Comparison of ENCODE assay signal across 23 mouse cellular contexts in the genomic region with DNA sequence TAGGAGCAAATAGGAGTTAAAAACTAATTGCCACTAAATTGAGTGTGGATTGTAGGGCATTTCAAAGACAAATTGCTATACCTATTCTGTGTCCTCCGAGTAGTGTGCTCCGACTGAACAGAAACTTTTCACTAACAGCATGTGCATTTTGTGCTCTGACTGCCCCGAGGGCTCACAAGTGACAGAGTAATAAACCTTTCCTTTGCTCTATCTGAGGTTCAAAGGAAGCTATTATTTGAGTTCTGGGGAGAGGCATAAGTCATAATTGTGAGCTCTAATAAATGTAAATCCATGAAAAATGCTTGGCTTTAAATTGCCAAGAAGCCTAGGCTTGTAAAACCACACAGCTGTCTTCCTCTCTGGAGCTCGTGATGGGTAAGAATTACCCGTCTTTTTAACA.
DNase-seq lines count a peak whose midpoint lies in the region; ATAC-seq and TF ChIP-seq lines count a peak whose summit lies in the region.
"Had no signal": no experiment of that assay in that cellular context is flagged by ENCODE, and none has a peak within 500 bp of the region (broad histone marks: within the 10 kb centered on the region; RNA-seq: fewer than 3 reads in every experiment).

No protein-coding gene starts in this region.

- TF ChIP-seq CTCF in kidney, postnatal 0 days (IDR thresholded peaks at IDR 0.05; ENCODE audit: low read depth), result no peak
- no peak for TF ChIP-seq CTCF in kidney, adult 2 months (conservative IDR thresholded peaks at IDR 0.05; ENCODE audit: insufficient read depth, insufficient read length, low read depth, low read length)

- H3K27me3 ChIP-seq in kidney, postnatal 0 days (ENCODE audit: insufficient read depth, low read length), result no peaks in the 10 kb centered on the region
- H3K27me3 ChIP-seq in kidney, adult 2 months (replicated peaks; ENCODE audit: control insufficient read depth, insufficient read depth, low read length), result no peaks in the 10 kb centered on the region
- no peaks in the 10 kb centered on the region for H3K27me3 ChIP-seq in neural tube, embryonic 13.5 days
- no peaks in the 10 kb centered on the region for H3K27me3 ChIP-seq in limb, embryonic 12.5 days
- H3K27me3 ChIP-seq in stomach, embryonic 15.5 days (replicated peaks), result no peaks in the 10 kb centered on the region
- no peaks in the 10 kb centered on the region for H3K27me3 ChIP-seq in liver, embryonic 12.5 days (replicated peaks)
- H3K27me3 ChIP-seq: heart, embryonic 13.5 days; limb, embryonic 13.5 days; liver, embryonic 15.5 days had no signal

- H3K9me3 ChIP-seq in kidney, postnatal 0 days (replicated peaks; ENCODE audit: low read length), result no peaks in the 10 kb centered on the region
- H3K9me3 ChIP-seq in neural tube, embryonic 13.5 days, result no peaks in the 10 kb centered on the region
- no peaks in the 10 kb centered on the region for H3K9me3 ChIP-seq in limb, embryonic 12.5 days
- no peaks in the 10 kb centered on the region for H3K9me3 ChIP-seq in stomach, embryonic 15.5 days
- no peaks in the 10 kb centered on the region for H3K9me3 ChIP-seq in liver, embryonic 12.5 days (replicated peaks)
- H3K9me3 ChIP-seq: heart, embryonic 13.5 days; limb, embryonic 13.5 days; liver, embryonic 15.5 days had no signal

- 42% methylated on average over 5 of the region's 5 CpGs for WGBS in kidney, postnatal 0 days
- WGBS in kidney, adult 2 months, result 70% methylated on average over 5 of the region's 5 CpGs
- WGBS in neural tube, embryonic 13.5 days, result 15% methylated on average over 5 of the region's 5 CpGs
- 8% methylated on average over 5 of the region's 5 CpGs for WGBS in limb, embryonic 12.5 days
- 36% methylated on average over 5 of the region's 5 CpGs for WGBS in stomach, embryonic 15.5 days
- WGBS in liver, embryonic 12.5 days (ENCODE audit: insufficient replicate concordance), result 60% methylated on average over 5 of the region's 5 CpGs

- H3K4me1 ChIP-seq in kidney, postnatal 0 days (replicated peaks; ENCODE audit: insufficient read depth, low read length), result peaks cover under 1% of the 10 kb centered on the region; the same call in 1 of the 2 replicates
- no peaks in the 10 kb centered on the region for H3K4me1 ChIP-seq in kidney, adult 2 months (ENCODE audit: control insufficient read depth, insufficient read depth, low read length)
- H3K4me1 ChIP-seq in neural tube, embryonic 13.5 days (replicated peaks), result peaks cover 49% of the 10 kb centered on the region
- peaks cover 53% of the 10 kb centered on the region for H3K4me1 ChIP-seq in limb, embryonic 12.5 days (replicated peaks)
- H3K4me1 ChIP-seq in stomach, embryonic 15.5 days, result peaks cover 7% of the 10 kb centered on the region
- H3K4me1 ChIP-seq in liver, embryonic 12.5 days, result no peaks in the 10 kb centered on the region
- H3K4me1 ChIP-seq: liver, embryonic 15.5 days had no signal

- no peak overlapping the region for H3K4me3 ChIP-seq in kidney, postnatal 0 days (replicated peaks; ENCODE audit: low read depth, low read length)
- no peak overlapping the region for H3K4me3 ChIP-seq in kidney, adult 2 months (ENCODE audit: insufficient read depth, low read depth, low read length)
- H3K4me3 ChIP-seq in neural tube, embryonic 13.5 days, result no peak overlapping the region
- no peak overlapping the region for H3K4me3 ChIP-seq in limb, embryonic 12.5 days (replicated peaks)
- no peak overlapping the region for H3K4me3 ChIP-seq in stomach, embryonic 15.5 days (replicated peaks)
- H3K4me3 ChIP-seq in liver, embryonic 12.5 days, result no peak overlapping the region
- H3K4me3 ChIP-seq: heart, embryonic 13.5 days; layer of hippocampus, adult 2 months; limb, embryonic 13.5 days; liver, embryonic 15.5 days had no signal

- H3K9ac ChIP-seq in kidney, postnatal 0 days (ENCODE audit: low read depth, low read length), result no peak overlapping the region
- no peak overlapping the region for H3K9ac ChIP-seq in neural tube, embryonic 13.5 days
- H3K9ac ChIP-seq in limb, embryonic 12.5 days (replicated peaks), result no peak overlapping the region
- no peak overlapping the region for H3K9ac ChIP-seq in stomach, embryonic 15.5 days
- H3K9ac ChIP-seq in liver, embryonic 12.5 days, result no peak overlapping the region
- H3K9ac ChIP-seq: heart, embryonic 13.5 days; limb, embryonic 13.5 days; liver, embryonic 15.5 days had no signal

- no peak for ATAC-seq in kidney, postnatal 0 days (replicated peaks; ENCODE audit: low FRiP score, low read depth)
- no peak for ATAC-seq in neural tube, embryonic 13.5 days (ENCODE audit: low read depth)
- no peak for ATAC-seq in limb, embryonic 12.5 days (ENCODE audit: insufficient number of reproducible peaks, insufficient read depth, low FRiP score, low TSS enrichment, low read depth)
- ATAC-seq in stomach, embryonic 15.5 days (ENCODE audit: insufficient read depth, low FRiP score, low read depth), result no peak
- ATAC-seq in liver, embryonic 12.5 days, result no peak
- ATAC-seq: forebrain, embryonic 16.5 days; lung, postnatal 0 days had no signal

- H3K36me3 ChIP-seq in kidney, postnatal 0 days (ENCODE audit: insufficient read depth, low read length), result no peaks in the 10 kb centered on the region
- H3K36me3 ChIP-seq in kidney, adult 2 months (ENCODE audit: control insufficient read depth, insufficient read depth, low read length), result no peaks in the 10 kb centered on the region
- H3K36me3 ChIP-seq in neural tube, embryonic 13.5 days, result no peaks in the 10 kb centered on the region
- H3K36me3 ChIP-seq in limb, embryonic 12.5 days, result peaks cover 3% of the 10 kb centered on the region; the same call in 1 of the 2 replicates
- no peaks in the 10 kb centered on the region for H3K36me3 ChIP-seq in stomach, embryonic 15.5 days
- H3K36me3 ChIP-seq in liver, embryonic 12.5 days, result no peaks in the 10 kb centered on the region
- H3K36me3 ChIP-seq: heart, embryonic 13.5 days; limb, embryonic 13.5 days; liver, embryonic 15.5 days had no signal

- H3K4me2 ChIP-seq in kidney, postnatal 0 days (ENCODE audit: low read length), result no peak overlapping the region
- H3K4me2 ChIP-seq in neural tube, embryonic 13.5 days, result no peak overlapping the region
- H3K4me2 ChIP-seq in limb, embryonic 12.5 days, result no peak overlapping the region; the same call in 1 of the 2 replicates
- H3K4me2 ChIP-seq in stomach, embryonic 15.5 days, result no peak overlapping the region
- H3K4me2 ChIP-seq in liver, embryonic 12.5 days, result no peak overlapping the region
- H3K4me2 ChIP-seq: heart, embryonic 13.5 days; limb, embryonic 13.5 days; liver, embryonic 15.5 days had no signal

- no peak overlapping the region for H3K27ac ChIP-seq in kidney, postnatal 0 days
- no peak overlapping the region for H3K27ac ChIP-seq in kidney, adult 2 months (ENCODE audit: insufficient read depth, low read depth, low read length)
- peak overlapping the region; percentile 42 for H3K27ac ChIP-seq in neural tube, embryonic 13.5 days (replicated peaks)
- H3K27ac ChIP-seq in limb, embryonic 12.5 days, result peak overlapping the region; percentile 70; the same call in 1 of the 2 replicates
- peak overlapping the region; percentile 31; the same call in 1 of the 2 replicates for H3K27ac ChIP-seq in stomach, embryonic 15.5 days
- no peak overlapping the region for H3K27ac ChIP-seq in liver, embryonic 12.5 days
- H3K27ac ChIP-seq: heart, embryonic 13.5 days; layer of hippocampus, adult 2 months; limb, embryonic 13.5 days; liver, embryonic 15.5 days; macrophage had no signal

- peak; percentile 75 for DNase-seq in kidney, postnatal 0 days (ENCODE audit: low spot score)
- no peak for DNase-seq in kidney, adult 2 months
- no peak for DNase-seq in neural tube, embryonic 10.5 days (ENCODE audit: extremely low spot score, low spot score)
- no peak for DNase-seq in adrenal gland, postnatal 36 days
- DNase-seq: adrenal gland, adult 2 months; cerebellum, adult 8-10 months; gastrocnemius, postnatal 10 days; heart, adult 18-20 months; heart, postnatal 14 days; kidney, postnatal 25 days; right cerebral cortex, postnatal 14 days; thymus, postnatal 25 days had no signal

- no peak for TF ChIP-seq POLR2A in kidney, adult 2 months (IDR thresholded peaks at IDR 0.05; ENCODE audit: low read depth, low read length)

Comparison
In these comparisons a context has a peak if more than half of its experiments do, and no peak if none do; other contexts are left out.
1. H3K27ac ChIP-seq: peak in neural tube, embryonic 13.5 days (single experiment), limb, embryonic 12.5 days (single experiment) and stomach, embryonic 15.5 days (single experiment); none in kidney, postnatal 0 days (single experiment), kidney, adult 2 months (single experiment) and liver, embryonic 12.5 days (single experiment).